In genomic region chr17:75020026-75020425, GRCm38 (mm10) we compare ENCODE assay signal across 13 mouse cellular contexts. TPM values are rescaled to one million over a fixed set of nuclear protein-coding genes. Genes with fewer than 3 reads are reported as not detected.
DNase-seq lines count a peak whose midpoint lies in the region; ATAC-seq lines count a peak whose summit lies in the region.
"Had no signal": no experiment of that assay in that cellular context is flagged by ENCODE, and none has a peak within 500 bp of the region (broad histone marks: within the 10 kb centered on the region; RNA-seq: fewer than 3 reads in every experiment).

No protein-coding gene starts in this region.

- H3K27ac ChIP-seq in embryonic facial prominence, embryonic 10.5 days (replicated peaks) = peak overlapping the region; percentile 48
- H3K27ac ChIP-seq in forebrain, embryonic 10.5 days = peak overlapping the region; percentile 62; the same call in 1 of the 2 replicates
- no peak overlapping the region for H3K27ac ChIP-seq in hindbrain, embryonic 15.5 days (replicated peaks)
- no peak overlapping the region for H3K27ac ChIP-seq in midbrain, embryonic 14.5 days (replicated peaks; ENCODE audit: low read depth, low read length)
- H3K27ac ChIP-seq: stomach, embryonic 15.5 days had no signal

- peak; percentile 32 for DNase-seq in embryonic facial prominence, embryonic 10.5 days (ENCODE audit: low spot score)
- no peak for DNase-seq in forebrain, embryonic 10.5 days (ENCODE audit: extremely low spot score, low spot score)
- DNase-seq in midbrain, embryonic 14.5 days = peak; percentile 67
- no peak for DNase-seq in adrenal gland, adult 18-20 months (ENCODE audit: low spot score in 2 of 2)
- DNase-seq in left cerebral cortex, adult 18-20 months (ENCODE audit: low spot score in 2 of 2) = no peak
- no peak for DNase-seq in frontal cortex, adult 2 months (ENCODE audit: extremely low spot score in 1 of 2, low spot score in 1 of 2)
- DNase-seq: cerebellum, adult 9-11 months; heart, adult 18-20 months; kidney, postnatal 25 days; lung, embryonic 14.5 days; right cerebral cortex, adult 18-20 months had no signal

- peak; percentile 59; the same call in 1 of the 2 replicates for ATAC-seq in hindbrain, embryonic 15.5 days (ENCODE audit: low FRiP score, low read depth)
- ATAC-seq in midbrain, embryonic 14.5 days (ENCODE audit: low FRiP score, low TSS enrichment) = peak; percentile 66; the same call in 1 of the 2 replicates

- H3K4me3 ChIP-seq in embryonic facial prominence, embryonic 10.5 days = no peak overlapping the region
- H3K4me3 ChIP-seq in forebrain, embryonic 10.5 days = peak overlapping the region; percentile 16; the same call in 1 of the 2 replicates
- H3K4me3 ChIP-seq in hindbrain, embryonic 15.5 days = no peak overlapping the region
- no peak overlapping the region for H3K4me3 ChIP-seq in midbrain, embryonic 14.5 days (replicated peaks; ENCODE audit: low read depth, low read length)
- H3K4me3 ChIP-seq: stomach, embryonic 15.5 days had no signal

- H3K27me3 ChIP-seq in embryonic facial prominence, embryonic 10.5 days (replicated peaks; ENCODE audit: low read depth, poor library complexity, severe bottlenecking) = no peaks in the 10 kb centered on the region
- H3K27me3 ChIP-seq in forebrain, embryonic 10.5 days (ENCODE audit: poor library complexity, severe bottlenecking) = no peaks in the 10 kb centered on the region
- no peaks in the 10 kb centered on the region for H3K27me3 ChIP-seq in hindbrain, embryonic 15.5 days
- no peaks in the 10 kb centered on the region for H3K27me3 ChIP-seq in midbrain, embryonic 14.5 days (ENCODE audit: control insufficient read depth, insufficient read depth, low read length)
- H3K27me3 ChIP-seq: stomach, embryonic 15.5 days had no signal

- no peaks in the 10 kb centered on the region for H3K9me3 ChIP-seq in embryonic facial prominence, embryonic 10.5 days
- H3K9me3 ChIP-seq in forebrain, embryonic 10.5 days = no peaks in the 10 kb centered on the region
- H3K9me3 ChIP-seq in hindbrain, embryonic 15.5 days = no peaks in the 10 kb centered on the region
- no peaks in the 10 kb centered on the region for H3K9me3 ChIP-seq in midbrain, embryonic 14.5 days (ENCODE audit: control insufficient read depth, low read length)
- H3K9me3 ChIP-seq: stomach, embryonic 15.5 days had no signal

- no peaks in the 10 kb centered on the region; the same call in 1 of the 2 replicates for H3K36me3 ChIP-seq in embryonic facial prominence, embryonic 10.5 days (replicated peaks)
- H3K36me3 ChIP-seq in forebrain, embryonic 10.5 days (replicated peaks) = no peaks in the 10 kb centered on the region
- H3K36me3 ChIP-seq in hindbrain, embryonic 15.5 days = no peaks in the 10 kb centered on the region
- no peaks in the 10 kb centered on the region for H3K36me3 ChIP-seq in midbrain, embryonic 14.5 days (ENCODE audit: control insufficient read depth, insufficient read depth, low read length)
- H3K36me3 ChIP-seq: stomach, embryonic 15.5 days had no signal

- WGBS in embryonic facial prominence, embryonic 10.5 days = 22% methylated on average over 7 of the region's 7 CpGs
- 15% methylated on average over 7 of the region's 7 CpGs for WGBS in forebrain, embryonic 10.5 days
- 7% methylated on average over 7 of the region's 7 CpGs for WGBS in hindbrain, embryonic 15.5 days
- 3% methylated on average over 7 of the region's 7 CpGs for WGBS in midbrain, embryonic 14.5 days

- peaks cover 25% of the 10 kb centered on the region for H3K4me1 ChIP-seq in embryonic facial prominence, embryonic 10.5 days
- H3K4me1 ChIP-seq in forebrain, embryonic 10.5 days = peaks cover 24% of the 10 kb centered on the region
- H3K4me1 ChIP-seq in hindbrain, embryonic 15.5 days (replicated peaks) = peaks cover 8% of the 10 kb centered on the region; the same call in 1 of the 2 replicates
- 0 out of 2 replicates have a peak, but pooled peaks cover 4% of the 10 kb centered on the region for H3K4me1 ChIP-seq in midbrain, embryonic 14.5 days (ENCODE audit: control insufficient read depth, insufficient read depth, low read length)

- H3K4me2 ChIP-seq in hindbrain, embryonic 15.5 days = peak overlapping the region; percentile 19
- peak overlapping the region; percentile 28 for H3K4me2 ChIP-seq in midbrain, embryonic 14.5 days (ENCODE audit: low read length)
- H3K4me2 ChIP-seq: lung, embryonic 14.5 days; stomach, embryonic 15.5 days had no signal

- H3K9ac ChIP-seq in hindbrain, embryonic 15.5 days = no peak overlapping the region
- H3K9ac ChIP-seq in midbrain, embryonic 14.5 days (replicated peaks; ENCODE audit: low read length) = no peak overlapping the region
- H3K9ac ChIP-seq: lung, embryonic 14.5 days; stomach, embryonic 15.5 days had no signal

RNA-seq across cellular contexts. Expression of gene Ltbp1, which starts 14.7 kb away (rescaled TPM):
- polyA plus RNA-seq in embryonic facial prominence, embryonic 10.5 days (2016; fragmentation: Nextera tagmentation; extraction: Ambion mirVana) = 7.0 and 8.5 TPM in 2 replicates
- 4.5 TPM in 2 replicates for polyA plus RNA-seq in forebrain, embryonic 10.5 days (2016; fragmentation: Nextera tagmentation; extraction: Ambion mirVana)
- 1.6 and 2.0 TPM in 2 replicates for polyA plus RNA-seq in hindbrain, embryonic 15.5 days (2015; fragmentation: Nextera tagmentation; extraction: Ambion mirVana)
- 1.2 and 2.5 TPM in 2 replicates for polyA plus RNA-seq in midbrain, embryonic 14.5 days (2014; fragmentation: Nextera tagmentation; extraction: Ambion mirVana)
- total RNA-seq in adrenal gland, adult 18-20 months (2021) = 10 to 100 TPM; 13.9 to 15.2 TPM
- 1 to 10 TPM; 7.2 to 7.8 TPM for total RNA-seq in left cerebral cortex, adult 18-20 months (2021)
- 6.0 and 6.9 TPM in 2 replicates for polyA plus RNA-seq in frontal cortex, adult 2 months (2012; rRNA removed)

Comparison
In these comparisons a context has a peak if more than half of its experiments do, and no peak if none do; other contexts are left out.
1. DNase-seq: peak in embryonic facial prominence, embryonic 10.5 days (single experiment) and midbrain, embryonic 14.5 days (single experiment); none in forebrain, embryonic 10.5 days (single experiment), adrenal gland, adult 18-20 months (0 of 2), left cerebral cortex, adult 18-20 months (0 of 2) and frontal cortex, adult 2 months (0 of 2).
2. H3K27ac ChIP-seq: peak in embryonic facial prominence, embryonic 10.5 days (single experiment) and forebrain, embryonic 10.5 days (single experiment); none in hindbrain, embryonic 15.5 days (single experiment) and midbrain, embryonic 14.5 days (single experiment).